Mouse (Mus musculus) kidney, adult 2 months (tissue): ENCODE data around the gene Nrcam. TPM values are rescaled to one million over a fixed set of nuclear protein-coding genes. Genes with fewer than 3 reads are reported as not detected.
A peak's percentile ranks its signal among the peaks of the same experiment; 100 is the strongest.

Source experiments
- DNase-seq: peaks from one replicate; pipeline ENCODE4 v3.0.0; 2021
- H3K27ac ChIP-seq: fragments of 200-500 bp; 2 replicates; pipeline ENCODE4 v1.5.1; 2012; ENCODE audit warnings: low read depth, low read length, control low read depth, inconsistent platforms; ENCODE audit not compliant: insufficient read depth
- H3K27me3 ChIP-seq: fragments of 200-500 bp; replicated peaks from 2 replicates; pipeline ENCODE4 v1.6.1; 2012; ENCODE audit warnings: mild to moderate bottlenecking, moderate library complexity, low read length, inconsistent platforms; ENCODE audit not compliant: control insufficient read depth, insufficient read depth
- H3K36me3 ChIP-seq: fragments of 200-500 bp; 2 replicates; pipeline ENCODE4 v1.6.1; 2012; ENCODE audit warnings: mild to moderate bottlenecking, moderate library complexity, low read length, inconsistent platforms; ENCODE audit not compliant: control insufficient read depth, insufficient read depth
- H3K4me1 ChIP-seq: fragments of 200-500 bp; 2 replicates; pipeline ENCODE4 v1.6.1; 2011; ENCODE audit warnings: low read length; ENCODE audit not compliant: control insufficient read depth, insufficient read depth
- H3K4me3 ChIP-seq: fragments of 200-500 bp; 2 replicates; pipeline ENCODE4 v1.5.1; 2011; ENCODE audit warnings: mild to moderate bottlenecking, low read depth, low read length, control low read depth; ENCODE audit not compliant: insufficient read depth
- CTCF ChIP-seq: fragments of 200-500 bp; conservative IDR thresholded peaks from 2 replicates; pipeline ENCODE4 v1.5.1; 2011; ENCODE audit warnings: low read depth, mild to moderate bottlenecking, control low read depth, low read length, moderate library complexity, mixed read lengths; ENCODE audit not compliant: insufficient read depth, insufficient read length
- POLR2A ChIP-seq: fragments of 200-500 bp; IDR thresholded peaks from one replicate; pipeline ENCODE4 v1.6.1; 2011; ENCODE audit warnings: low read depth, low read length, control low read depth
- WGBS: fragments of 180-500 bp; shearing (Covaris S2); methylation state at CpG from one replicate; pipeline ENCODE4 v1.1.7; 2018; 5-methylcytosine and 5-hydroxymethylcytosine counted together
- polyA plus RNA-seq: library from polyadenylated mRNA; depleted of rRNA; stranded (reverse); fragments of >200 nt; gene quantifications from 2 replicates; pipeline ENCODE4 v1.2.3, GENCODE M21; 2012; rRNA removed

Gene Nrcam
- polyA plus RNA-seq, 1 experiment = 0.59 TPM

- Histone ChIP-seq H3K27me3 (no peaks in the 10 kb centered on the region), H3K36me3 (no peaks in the 10 kb centered on the region), H3K4me3 (no peak overlapping the region), H3K4me1 (no peaks in the 10 kb centered on the region), H3K27ac (no peak overlapping the region)
- TF ChIP-seq POLR2A (no peak), CTCF (no peak)
- WGBS = 58% methylated on average over 5 of the region's 5 CpGs
- no peak for DNase-seq
Observed at GRCm38 (mm10) chr12:44602958-44603331, 274.3 kb downstream of the Nrcam start.

- 82% methylated on average over 2 of the region's 2 CpGs for WGBS
Observed at GRCm38 (mm10) chr12:44617001-44617421, 288.3 kb downstream of the Nrcam start.

GRCm38 (mm10) chr12:44617488-44617887 is 288.8 kb downstream of the Nrcam start:
- 72% methylated on average over 1 of the region's 1 CpGs for WGBS
- Histone ChIP-seq H3K36me3 (no peaks in the 10 kb centered on the region), H3K27ac (no peak overlapping the region), H3K4me3 (no peak overlapping the region), H3K27me3 (no peaks in the 10 kb centered on the region), H3K4me1 (no peaks in the 10 kb centered on the region)
- TF ChIP-seq CTCF (no peak), POLR2A (no peak)
- no peak for DNase-seq

More at GRCm38 (mm10) chr12:44617001-44617421, 288.3 kb downstream of the Nrcam start:
- Histone ChIP-seq H3K4me3 (no peak overlapping the region), H3K27me3 (no peaks in the 10 kb centered on the region), H3K36me3 (no peaks in the 10 kb centered on the region), H3K27ac (no peak overlapping the region), H3K4me1 (no peaks in the 10 kb centered on the region)
- no peak for DNase-seq
- TF ChIP-seq CTCF = no peak
- no peak for TF ChIP-seq POLR2A

GRCm38 (mm10) chr12:44639341-44639921 is 310.7 kb downstream of the Nrcam start:
- DNase-seq = peak; percentile 72
- H3K27ac ChIP-seq = no peak overlapping the region
- H3K36me3 ChIP-seq = no peaks in the 10 kb centered on the region
- H3K27me3 ChIP-seq = no peaks in the 10 kb centered on the region
- no peaks in the 10 kb centered on the region for H3K4me1 ChIP-seq
- H3K4me3 ChIP-seq = no peak overlapping the region
- no peak for TF ChIP-seq CTCF
- TF ChIP-seq POLR2A = no peak

- Histone ChIP-seq H3K4me1 (no peaks in the 10 kb centered on the region), H3K4me3 (no peak overlapping the region), H3K27me3 (no peaks in the 10 kb centered on the region), H3K27ac (no peak overlapping the region), H3K36me3 (no peaks in the 10 kb centered on the region)
- TF ChIP-seq CTCF (no peak), POLR2A (no peak)
- 23% methylated on average over 1 of the region's 1 CpGs for WGBS
- no peak for DNase-seq
Observed at GRCm38 (mm10) chr12:44640579-44640978, 311.9 kb downstream of the Nrcam start.

Other genes starting within 250 kb of the Nrcam start
- 4.5 and 7.1 TPM in 2 replicates for gene Dnajb9, start 118.6 kb upstream of the Nrcam start, polyA plus RNA-seq
- 23.1 and 29.3 TPM in 2 replicates for gene Pnpla8, start 107.5 kb upstream of the Nrcam start, polyA plus RNA-seq